Mouse (Mus musculus) spleen, adult 2 months (tissue): Measurements from ENCODE around the gene Ppp2r2d. TPM values are rescaled to one million over a fixed set of nuclear protein-coding genes. Genes with fewer than 3 reads are reported as not detected.

Source experiments
- DNase-seq, 2 experiments: peaks; one replicate each; pipeline versions ENCODE4 v3.0.0 to v3.0.0-alpha.2; 2012 to 2021; ENCODE audit warnings: low spot score in 2 of 2, low read depth in 1 of 2
- H3K27ac ChIP-seq: fragments of 200-500 bp; 2 replicates; pipeline ENCODE4 v1.5.1; 2012; ENCODE audit warnings: low read length, inconsistent platforms; ENCODE audit not compliant: insufficient read depth
- H3K27me3 ChIP-seq: fragments of 200-500 bp; 2 replicates; pipeline ENCODE4 v1.6.1; 2012; ENCODE audit warnings: mild to moderate bottlenecking, moderate library complexity, low read length, inconsistent platforms; ENCODE audit not compliant: control insufficient read depth, insufficient read depth
- H3K36me3 ChIP-seq: fragments of 200-500 bp; 2 replicates; pipeline ENCODE4 v1.6.1; 2012; ENCODE audit warnings: mild to moderate bottlenecking, low read length, inconsistent platforms; ENCODE audit not compliant: control insufficient read depth, insufficient read depth
- H3K4me1 ChIP-seq: fragments of 200-500 bp; 2 replicates; pipeline ENCODE4 v1.6.1; 2011; ENCODE audit warnings: inconsistent platforms; ENCODE audit not compliant: control insufficient read depth, insufficient read depth, insufficient read length
- H3K4me3 ChIP-seq: fragments of 200-500 bp; 2 replicates; pipeline ENCODE4 v1.5.1; 2011; ENCODE audit warnings: mild to moderate bottlenecking, inconsistent platforms; ENCODE audit not compliant: insufficient read depth, insufficient read length; ENCODE audit errors: extremely low read depth
- CTCF ChIP-seq: fragments of 200-500 bp; IDR thresholded peaks from 2 replicates; pipeline ENCODE4 v1.5.1; 2011; ENCODE audit warnings: mild to moderate bottlenecking, inconsistent platforms; ENCODE audit not compliant: insufficient read depth, insufficient read length, insufficient replicate concordance; ENCODE audit errors: extremely low read depth
- POLR2A ChIP-seq: fragments of 200-500 bp; IDR thresholded peaks from 2 replicates; pipeline ENCODE4 v1.6.1; 2011; ENCODE audit warnings: low read depth, low read length, inconsistent platforms
- whole genome bisulfite sequencing: fragments of 180-500 bp; shearing (Covaris S2); methylation state at CpG from one replicate; pipeline ENCODE4 v1.1.7; 2018; 5-methylcytosine and 5-hydroxymethylcytosine counted together
- polyA plus RNA-seq: library from polyadenylated mRNA; depleted of rRNA; stranded (reverse); fragments of >200 nt; gene quantifications from 2 replicates; pipeline ENCODE4 v1.2.3, GENCODE M21; 2012; rRNA removed

Ppp2r2d gene
- polyA plus RNA-seq, 1 experiment, result 11.3 TPM

GRCm38 (mm10) chr7:138919156-138919944 lies 73.5 kb downstream of the Ppp2r2d start:
- Histone ChIP-seq H3K4me1 (peaks cover 4% of the 10 kb centered on the region; the same call in 1 of the 2 replicates), H3K27me3 (no peaks in the 10 kb centered on the region; the same call in 1 of the 2 replicates), H3K36me3 (no peaks in the 10 kb centered on the region), H3K27ac (peak overlapping the region; percentile 53), H3K4me3 (peak overlapping the region; percentile 48)
- 2% methylated on average over 26 of the region's 26 CpGs for WGBS
- no peak for TF ChIP-seq POLR2A
- TF ChIP-seq CTCF, result no peak
- DNase-seq, result peak in 1 of 2 experiments; percentile 43

DNA sequence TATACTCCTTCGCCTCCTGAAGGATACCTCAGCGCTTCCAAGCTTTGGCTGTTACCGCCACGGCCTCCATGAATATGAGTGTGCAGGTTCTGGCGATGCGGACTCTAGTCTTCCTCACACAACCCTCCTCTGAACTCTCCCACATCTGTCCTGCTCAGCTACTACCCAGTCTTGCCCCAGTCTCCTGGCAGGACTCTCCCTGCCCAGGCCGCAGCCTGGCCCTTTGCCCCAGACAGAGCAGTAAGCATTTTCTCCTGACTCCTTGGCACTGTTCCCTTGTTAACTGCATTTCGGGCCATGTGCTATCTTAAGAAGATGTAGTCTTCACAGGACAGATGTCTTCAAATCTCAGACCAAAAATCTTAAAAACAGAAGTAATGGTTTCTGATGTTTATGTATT lies 75.7 kb downstream of the Ppp2r2d start:
- Histone ChIP-seq H3K27me3 (no peaks in the 10 kb centered on the region; the same call in 1 of the 2 replicates), H3K4me3 (no peak overlapping the region), H3K27ac (no peak overlapping the region), H3K36me3 (no peaks in the 10 kb centered on the region), H3K4me1 (peaks cover 4% of the 10 kb centered on the region; the same call in 1 of the 2 replicates)
- DNase-seq, result no peak
- TF ChIP-seq POLR2A (no peak), CTCF (no peak)
- WGBS, result 93% methylated on average over 8 of the region's 8 CpGs

GRCm38 (mm10) chr7:138923756-138924425 lies 78.0 kb downstream of the Ppp2r2d start:
- peaks cover 4% of the 10 kb centered on the region; the same call in 1 of the 2 replicates for H3K4me1 ChIP-seq
- no peak for DNase-seq
- H3K4me3 ChIP-seq, result no peak overlapping the region
- no peak overlapping the region for H3K27ac ChIP-seq
- H3K36me3 ChIP-seq, result no peaks in the 10 kb centered on the region
- H3K27me3 ChIP-seq, result no peaks in the 10 kb centered on the region; the same call in 1 of the 2 replicates
- WGBS, result 21% methylated on average over 3 of the region's 3 CpGs
- TF ChIP-seq POLR2A (no peak), CTCF (peak; percentile 22; the same call in 1 of the 2 replicates)

- Histone ChIP-seq H3K27ac (no peak overlapping the region), H3K4me1 (no peaks in the 10 kb centered on the region), H3K4me3 (no peak overlapping the region), H3K36me3 (no peaks in the 10 kb centered on the region), H3K27me3 (no peaks in the 10 kb centered on the region)
- TF ChIP-seq CTCF (no peak), POLR2A (no peak)
- no peak for DNase-seq
- 91% methylated on average over 4 of the region's 4 CpGs for WGBS
Measured at GRCm38 (mm10) chr7:138928456-138928855, 82.6 kb downstream of the Ppp2r2d start.

Other genes starting within 250 kb of the Ppp2r2d start
- gene Mapk1ip1, start 194 bp downstream of the Ppp2r2d start, polyA plus RNA-seq, result 47.1 and 49.7 TPM in 2 replicates
- gene Bnip3, start 63.4 kb downstream of the Ppp2r2d start, polyA plus RNA-seq, result 3.8 and 4.7 TPM in 2 replicates
- 0.35 and 0.37 TPM in 2 replicates for gene Jakmip3, start 94.7 kb downstream of the Ppp2r2d start, polyA plus RNA-seq
- gene Dpysl4, start 239.9 kb downstream of the Ppp2r2d start, polyA plus RNA-seq, result 0.49 and 0.71 TPM in 2 replicates